Mouse (Mus musculus) CH12.LX (cell line): ENCODE measurements at regions not wholly inside any gene's neighbourhood (a gene's known extent, or its start where the extent isn't known, plus 50 kb on each side); places are given as distances from the start of the nearest gene placed in this dataset.

ENCODE experiments used
- DNase-seq: peaks from one replicate; pipeline ENCODE4 v3.0.0-alpha.2; 2013; ENCODE audit errors: extremely low read depth
- H3K27ac ChIP-seq: 2 replicates; pipeline ENCODE4 v1.5.1; 2012; ENCODE audit warnings: low read depth, mild to moderate bottlenecking, control low read depth, moderate library complexity; ENCODE audit not compliant: insufficient read depth
- H3K27me3 ChIP-seq: replicated peaks from 2 replicates; pipeline ENCODE3; 2012; ENCODE audit warnings: inconsistent platforms
- H3K36me3 ChIP-seq, 2 experiments: replicated peaks in 1 of 2; 2 replicates each; pipeline versions ENCODE3 to v1.6.1; 2012; ENCODE audit warnings: inconsistent platforms in 1 of 2, low read length in 1 of 2, mild to moderate bottlenecking in 1 of 2, mixed read lengths in 1 of 2, moderate library complexity in 1 of 2; ENCODE audit not compliant: control insufficient read depth in 1 of 2, insufficient read depth in 1 of 2
- H3K4me1 ChIP-seq, 2 experiments: 2 replicates each; pipeline ENCODE4 v1.6.1; 2012; ENCODE audit warnings: inconsistent platforms in 1 of 2, moderate library complexity in 1 of 2; ENCODE audit not compliant: insufficient read depth in 2 of 2, control insufficient read depth in 1 of 2
- H3K4me2 ChIP-seq: 2 replicates; pipeline ENCODE4 v1.6.1; 2012; ENCODE audit warnings: low read depth, mild to moderate bottlenecking, control low read depth; ENCODE audit not compliant: poor library complexity, insufficient read depth, severe bottlenecking
- H3K4me3 ChIP-seq, 3 experiments: fragments of 150-350 bp in 1 of 3; sonication (generic) in 1 of 3; replicated peaks in 1 of 3; 2 replicates each; pipeline versions ENCODE3 to v1.5.1; 2011 to 2012; ENCODE audit warnings: low read depth in 2 of 3, low read length in 2 of 3, mild to moderate bottlenecking in 2 of 3, moderate library complexity in 2 of 3, control low read depth in 1 of 3, improper control_type of control experiment in 1 of 3, inconsistent platforms in 1 of 3, mixed read lengths in 1 of 3; ENCODE audit not compliant: poor library complexity in 1 of 3
- H3K79me2 ChIP-seq: replicated peaks from 2 replicates; pipeline ENCODE4 v1.6.1; 2012; ENCODE audit warnings: mild to moderate bottlenecking, moderate library complexity; ENCODE audit not compliant: control insufficient read depth, poor library complexity, insufficient read depth, severe bottlenecking; ENCODE audit errors: extremely low read depth
- H3K9ac ChIP-seq: 2 replicates; pipeline ENCODE4 v1.6.1; 2012; ENCODE audit warnings: low read depth, mild to moderate bottlenecking, control low read depth, moderate library complexity; ENCODE audit not compliant: insufficient read depth
- H3K9me3 ChIP-seq: replicated peaks from 2 replicates; pipeline ENCODE3; 2012; ENCODE audit warnings: low read length, inconsistent platforms, mixed read lengths
- BHLHE40 ChIP-seq: IDR thresholded peaks from 2 replicates; pipeline ENCODE4 v1.6.1; 2011; ENCODE audit warnings: mild to moderate bottlenecking, low read depth, low read length, improper control_type of control experiment
- CTCF ChIP-seq, 2 experiments: IDR thresholded peaks in 1 of 2; conservative IDR thresholded peaks in 1 of 2; 2 replicates each; pipeline ENCODE4 v1.5.1; 2011 to 2012; ENCODE audit warnings: low read depth in 2 of 2, low read length in 2 of 2, improper control_type of control experiment in 1 of 2, inconsistent platforms in 1 of 2, mild to moderate bottlenecking in 1 of 2, moderate library complexity in 1 of 2
- E2F4 ChIP-seq: IDR thresholded peaks from 2 replicates; pipeline ENCODE4 v1.6.1; 2011; ENCODE audit warnings: low read depth, low read length, improper control_type of control experiment; ENCODE audit not compliant: insufficient replicate concordance
- ELF1 ChIP-seq: IDR thresholded peaks from 2 replicates; pipeline ENCODE4 v1.6.1; 2014; ENCODE audit warnings: low read depth, mild to moderate bottlenecking, inconsistent platforms, low read length, improper control_type of control experiment
- HCFC1 ChIP-seq: IDR thresholded peaks from 2 replicates; pipeline ENCODE4 v1.6.1; 2012; ENCODE audit warnings: low read depth, mild to moderate bottlenecking, inconsistent platforms, low read length, improper control_type of control experiment
- IRF4 ChIP-seq: IDR thresholded peaks from 2 replicates; pipeline ENCODE4 v1.6.1; 2014; ENCODE audit warnings: low read depth, mild to moderate bottlenecking, inconsistent platforms, low read length, improper control_type of control experiment
- JUN ChIP-seq: IDR thresholded peaks from 2 replicates; pipeline ENCODE4 v1.6.1; 2011; ENCODE audit warnings: low read depth, mild to moderate bottlenecking, low read length, improper control_type of control experiment, moderate library complexity; ENCODE audit not compliant: insufficient read depth
- KAT2A ChIP-seq: IDR thresholded peaks from 2 replicates; pipeline ENCODE4 v1.6.1; 2012; ENCODE audit warnings: low read length, improper control_type of control experiment, inconsistent platforms; ENCODE audit not compliant: insufficient replicate concordance
- MAFK ChIP-seq: IDR thresholded peaks from 2 replicates; pipeline ENCODE4 v1.6.1; 2011; ENCODE audit warnings: low read length, improper control_type of control experiment; ENCODE audit not compliant: insufficient replicate concordance
- MAX ChIP-seq: IDR thresholded peaks from 2 replicates; pipeline ENCODE4 v1.6.1; 2011; ENCODE audit warnings: low read length, improper control_type of control experiment
- MAZ ChIP-seq: IDR thresholded peaks from 2 replicates; pipeline ENCODE4 v1.6.1; 2012; ENCODE audit warnings: low read depth, mild to moderate bottlenecking, inconsistent platforms, low read length, improper control_type of control experiment, moderate library complexity
- MEF2A ChIP-seq: IDR thresholded peaks from 2 replicates; pipeline ENCODE4 v1.6.1; 2014; ENCODE audit warnings: low read depth, mild to moderate bottlenecking, inconsistent platforms, low read length, improper control_type of control experiment, borderline replicate concordance
- MXI1 ChIP-seq: IDR thresholded peaks from 2 replicates; pipeline ENCODE4 v1.6.1; 2011; ENCODE audit warnings: mild to moderate bottlenecking, low read depth, low read length, improper control_type of control experiment
- NELFE ChIP-seq: IDR thresholded peaks from 2 replicates; pipeline ENCODE4 v1.6.1; 2011; ENCODE audit warnings: low read depth, low read length, improper control_type of control experiment
- NRF1 ChIP-seq: IDR thresholded peaks from 2 replicates; pipeline ENCODE4 v1.6.1; 2014; ENCODE audit warnings: low read depth, mild to moderate bottlenecking, inconsistent platforms, low read length, improper control_type of control experiment, moderate library complexity
- POLR2AphosphoS2 ChIP-seq: IDR thresholded peaks from 2 replicates; pipeline ENCODE4 v1.6.1; 2011; ENCODE audit warnings: low read depth, low read length, improper control_type of control experiment
- RCOR1 ChIP-seq: conservative IDR thresholded peaks from 2 replicates; pipeline ENCODE4 v1.6.1; 2012; ENCODE audit warnings: low read depth, mild to moderate bottlenecking, inconsistent platforms, low read length, improper control_type of control experiment
- SIN3A ChIP-seq: IDR thresholded peaks from 2 replicates; pipeline ENCODE4 v1.6.1; 2012; ENCODE audit warnings: low read length, improper control_type of control experiment, inconsistent platforms
- TCF12 ChIP-seq: IDR thresholded peaks from 2 replicates; pipeline ENCODE4 v1.6.1; 2014; ENCODE audit warnings: low read depth, mild to moderate bottlenecking, inconsistent platforms, low read length, improper control_type of control experiment
- UBTF ChIP-seq: IDR thresholded peaks from 2 replicates; pipeline ENCODE4 v1.6.1; 2012; ENCODE audit warnings: low read depth, mild to moderate bottlenecking, inconsistent platforms, low read length, improper control_type of control experiment, moderate library complexity
- USF1 ChIP-seq: IDR thresholded peaks from 2 replicates; pipeline ENCODE4 v1.6.1; 2014; ENCODE audit warnings: low read depth, mild to moderate bottlenecking, inconsistent platforms, low read length, improper control_type of control experiment
- ZC3H11A ChIP-seq: IDR thresholded peaks from 2 replicates; pipeline ENCODE4 v1.6.1; 2012; ENCODE audit warnings: low read depth, mild to moderate bottlenecking, inconsistent platforms, low read length, improper control_type of control experiment
- ZNF384 ChIP-seq: IDR thresholded peaks from 2 replicates; pipeline ENCODE4 v1.6.1; 2012; ENCODE audit warnings: low read depth, low read length, improper control_type of control experiment, inconsistent platforms
- dilution Hi-C: fragments of 300-500 bp; cut with MboI; formaldehyde crosslinking; loops from 2 replicates; pipeline ENCODE4 v1.14.3; 2020; ENCODE audit warnings: low sequenced_read_pairs; ENCODE audit not compliant: extremely low pct_unique_long_range_greater_than_20kb, extremely low pct_ligation_motif_present
- in situ Hi-C: fragments of 300-500 bp; cut with MboI; formaldehyde crosslinking; loops from 3 replicates; pipeline ENCODE4 v1.14.3; 2019; ENCODE audit warnings: low sequenced_read_pairs, low pct_ligation_motif_present, low pct_unique_long_range_greater_than_20kb, mixed read lengths

DNA sequence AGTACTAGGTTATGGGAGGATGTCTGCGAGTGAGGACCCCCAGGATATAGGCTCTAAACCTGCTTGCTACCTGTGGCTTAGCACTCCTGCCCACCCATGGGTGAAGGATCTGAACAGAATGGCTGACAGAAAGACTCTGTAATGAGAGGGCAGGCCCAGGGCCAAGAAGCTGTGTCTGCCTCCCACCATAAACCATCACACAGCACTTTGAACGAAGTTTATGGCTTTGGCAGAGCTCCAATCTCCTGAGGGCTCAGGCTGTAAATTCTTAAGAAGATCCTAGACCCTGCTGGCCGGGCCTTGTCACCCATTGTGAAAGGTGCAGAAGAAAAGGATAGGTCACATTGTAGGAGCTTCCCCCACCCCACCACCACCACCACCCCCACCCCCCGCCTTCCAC lies 75.8 kb downstream of the Cd2 start:
- in situ Hi-C loops (no loop called here), dilution Hi-C loops (no loop called here)
- Histone ChIP-seq H3K27ac (no peak overlapping the region), H3K9me3 (no peaks in the 10 kb centered on the region), H3K79me2 (no peaks in the 10 kb centered on the region), H3K36me3 (no peaks in the 10 kb centered on the region), H3K4me1 (peaks cover 15 to 64% of the 10 kb centered on the region in 2 experiments), H3K4me3 (no peak overlapping the region), H3K4me2 (peak overlapping the region; percentile 83; the same call in 1 of the 2 replicates), H3K27me3 (no peaks in the 10 kb centered on the region), H3K9ac (peak overlapping the region; percentile 23; the same call in 1 of the 2 replicates)
- TF ChIP-seq MAFK: no peak
- no peak for TF ChIP-seq CTCF (conservative IDR thresholded peaks at IDR 0.05 in 1 of 2, IDR thresholded peaks at IDR 0.05 in 1 of 2; ENCODE audit: low read depth in 2 of 2, low read length in 2 of 2)
- TF ChIP-seq MXI1: no peak
- TF ChIP-seq BHLHE40: no peak
- TF ChIP-seq RCOR1: no peak
- no peak for TF ChIP-seq E2F4
- TF ChIP-seq MAZ: no peak
- no peak for TF ChIP-seq NRF1
- no peak for TF ChIP-seq TCF12
- no peak for TF ChIP-seq UBTF
- TF ChIP-seq KAT2A: no peak
- no peak for TF ChIP-seq HCFC1
- TF ChIP-seq JUN: no peak
- TF ChIP-seq POLR2AphosphoS2: no peak
- TF ChIP-seq SIN3A: no peak
- no peak for DNase-seq

DNA sequence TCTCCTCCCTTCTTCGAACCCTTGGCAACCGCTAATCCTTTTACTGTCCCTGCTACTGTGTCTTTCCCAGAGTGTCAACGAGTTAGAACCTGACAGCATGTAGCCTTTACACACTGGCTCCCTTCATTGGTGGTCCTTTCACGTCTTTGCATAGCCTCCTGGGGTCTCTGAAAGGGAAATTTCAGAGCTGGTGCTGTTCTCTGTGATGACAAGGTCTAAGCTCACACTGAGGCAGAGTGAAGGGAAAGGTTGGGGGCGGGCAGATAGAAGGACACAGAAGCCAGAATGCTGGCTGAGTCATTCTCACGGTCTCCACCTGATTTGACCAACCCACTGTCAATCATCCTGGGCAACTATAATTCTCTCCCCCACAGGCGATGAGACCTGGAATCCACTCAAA lies 78.2 kb downstream of the Cd2 start:
- H3K4me1 ChIP-seq: peaks cover 15 to 55% of the 10 kb centered on the region in 2 experiments
- dilution Hi-C loops: no loop called here
- H3K79me2 ChIP-seq: no peaks in the 10 kb centered on the region
- H3K9me3 ChIP-seq: no peaks in the 10 kb centered on the region
- no peaks in the 10 kb centered on the region for H3K36me3 ChIP-seq
- TF ChIP-seq NELFE (no peak), ZC3H11A (no peak), ELF1 (no peak), USF1 (no peak), MEF2A (no peak), RCOR1 (no peak), JUN (no peak), ZNF384 (no peak), TCF12 (no peak), MXI1 (no peak), MAX (no peak), MAFK (no peak), IRF4 (no peak), HCFC1 (no peak)
- H3K4me2 ChIP-seq: no peak overlapping the region
- no peaks in the 10 kb centered on the region for H3K27me3 ChIP-seq
- in situ Hi-C loops: no loop called here
- H3K4me3 ChIP-seq: no peak overlapping the region
- no peak overlapping the region for H3K9ac ChIP-seq
- DNase-seq: no peak
- H3K27ac ChIP-seq: no peak overlapping the region
